Mouse (Mus musculus): Measurements from ENCODE around the gene Lysmd2.

Lysmd2 gene

DNA sequence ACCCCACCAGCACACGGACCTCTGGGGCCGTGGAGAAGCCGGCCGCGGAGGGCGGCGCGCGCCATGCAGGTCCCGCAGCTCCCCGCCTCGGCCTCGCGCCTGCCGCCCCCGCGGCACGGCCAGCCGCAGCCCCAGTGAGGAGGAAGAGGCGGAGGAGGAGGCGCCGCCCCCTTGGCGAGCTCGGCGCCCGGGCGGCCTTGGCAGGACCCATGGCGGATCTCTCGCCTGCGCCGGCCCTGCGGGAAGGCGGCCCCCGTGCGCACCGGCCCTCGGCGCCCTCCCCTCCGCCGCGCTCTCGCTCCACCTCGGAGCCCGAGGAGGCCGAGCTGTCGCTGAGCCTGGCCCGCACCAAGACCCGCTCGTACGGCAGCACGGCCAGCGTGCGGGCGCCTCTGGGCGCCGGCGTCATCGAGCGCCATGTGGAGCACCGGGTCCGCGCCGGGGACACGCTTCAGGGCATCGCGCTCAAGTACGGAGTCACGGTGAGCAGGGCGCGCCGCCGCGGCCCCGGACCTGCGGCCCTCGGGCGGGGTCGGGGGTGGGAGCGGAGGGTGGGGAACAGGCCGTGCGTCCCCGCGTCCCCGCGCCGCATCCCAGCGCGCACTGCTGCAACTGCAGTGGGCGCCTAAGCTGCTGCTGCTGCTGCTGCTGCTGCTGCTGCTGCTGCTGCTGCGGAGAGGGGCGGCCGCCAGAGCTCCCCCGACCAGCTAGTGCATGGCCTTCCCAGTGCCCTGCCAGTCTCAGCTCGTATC is at the start of gene Lysmd2:
Gene Lysmd2 (plus strand): TSS at position 186 of the 752 bp plus-strand sequence.
- no peak for TF ChIP-seq GATA4 (IDR thresholded peaks at IDR 0.05; ENCODE audit: insufficient replicate concordance, low read length)

DNA sequence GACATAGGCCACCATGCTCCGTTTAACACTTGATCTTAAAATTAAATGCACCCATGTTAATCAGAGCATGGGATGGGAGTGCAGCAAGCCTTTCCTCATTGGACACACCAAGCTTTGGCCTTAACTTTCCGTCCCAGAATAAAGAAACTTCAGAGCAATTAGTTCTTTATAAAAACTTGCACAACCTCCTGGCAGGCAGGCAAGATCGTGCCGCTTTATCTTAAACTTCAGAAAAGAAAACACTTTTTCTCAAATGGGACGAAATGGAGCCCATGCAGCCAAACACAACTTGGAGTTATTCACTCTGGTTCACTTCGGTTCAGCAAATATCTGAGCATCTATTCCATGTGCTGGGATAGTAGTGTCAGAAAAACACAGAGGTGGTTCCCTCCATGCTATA is 46.2 kb upstream of the Lysmd2 start:
- no peak for TF ChIP-seq GATA4 (IDR thresholded peaks at IDR 0.05; ENCODE audit: insufficient replicate concordance, low read length)

DNA sequence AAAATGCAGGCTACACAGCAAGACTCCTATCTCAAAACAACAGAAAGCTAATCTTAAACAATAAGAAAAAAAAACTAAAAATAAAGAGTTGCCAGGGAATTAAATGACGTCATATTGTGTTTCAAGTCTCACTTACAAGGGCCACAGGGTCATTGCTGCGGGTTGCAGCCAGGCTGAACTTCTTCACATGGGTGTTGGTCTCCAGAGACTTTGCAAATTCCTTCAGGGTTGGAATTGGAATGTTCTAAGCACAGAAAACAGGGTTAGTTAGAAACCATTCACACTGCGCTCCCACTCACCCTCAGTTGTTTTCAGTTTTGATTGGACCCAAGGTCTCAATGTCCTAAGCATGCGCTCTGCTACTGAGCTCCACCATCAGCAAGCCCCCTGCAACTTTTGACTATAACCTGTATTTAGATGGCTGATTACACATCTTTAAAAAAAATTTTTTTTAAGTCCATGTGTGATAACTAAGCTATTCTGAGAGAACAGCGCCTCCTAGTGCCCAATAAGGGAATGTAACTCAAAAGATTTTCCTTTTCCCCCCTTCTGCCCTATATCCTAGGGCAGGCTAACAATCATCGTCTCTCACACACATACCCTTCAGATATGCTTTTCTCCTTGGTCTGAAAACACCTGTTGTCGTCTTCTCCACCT is 43.7 kb upstream of the Lysmd2 start:
- no peak for TF ChIP-seq GATA4 (IDR thresholded peaks at IDR 0.05; ENCODE audit: insufficient replicate concordance, low read length)

DNA sequence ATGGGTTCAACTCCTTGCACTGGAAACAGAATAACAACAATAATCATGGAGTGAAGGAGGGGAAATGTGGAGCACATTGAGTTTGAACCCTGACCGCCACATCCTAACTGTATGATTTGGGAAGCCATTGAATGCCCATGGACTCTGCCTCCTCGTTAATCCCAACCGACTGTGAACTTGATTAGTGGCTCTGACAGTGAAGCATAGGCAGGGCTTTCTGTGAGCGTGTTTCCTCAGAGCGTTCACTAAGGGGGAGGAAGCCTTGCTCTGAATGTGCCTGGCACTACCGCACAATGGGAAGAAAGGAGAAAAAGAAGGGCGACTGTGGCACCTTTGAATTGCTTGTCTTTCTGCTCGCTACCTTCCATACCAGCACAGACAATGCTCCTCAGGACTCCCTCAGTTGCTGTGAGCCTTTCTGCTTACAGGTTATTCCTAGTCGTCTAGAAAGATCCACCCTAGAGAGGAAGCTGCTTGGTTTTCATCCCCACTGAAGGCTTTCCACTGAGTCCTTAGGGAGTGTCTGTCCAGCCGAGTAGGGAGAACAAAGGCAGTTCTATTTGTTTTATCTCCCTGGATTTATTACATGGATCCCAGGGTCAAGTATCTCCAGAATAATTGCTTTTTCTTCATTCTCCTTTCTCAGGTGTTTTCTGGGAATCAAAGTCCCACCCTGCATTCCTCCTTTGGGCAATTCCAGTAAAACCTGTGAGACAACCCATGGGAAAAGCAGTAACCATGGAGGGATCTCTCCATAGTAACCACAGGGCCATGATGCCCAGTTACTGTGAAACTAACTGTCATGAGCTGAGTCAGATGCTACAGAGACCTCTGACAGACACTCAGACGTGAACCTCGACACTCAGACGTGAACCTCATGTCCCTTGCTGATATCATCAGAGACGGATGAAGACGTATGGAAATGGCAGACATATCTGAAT is 35.4 kb upstream of the Lysmd2 start:
- no peak for TF ChIP-seq GATA4 (IDR thresholded peaks at IDR 0.05; ENCODE audit: insufficient replicate concordance, low read length)

DNA sequence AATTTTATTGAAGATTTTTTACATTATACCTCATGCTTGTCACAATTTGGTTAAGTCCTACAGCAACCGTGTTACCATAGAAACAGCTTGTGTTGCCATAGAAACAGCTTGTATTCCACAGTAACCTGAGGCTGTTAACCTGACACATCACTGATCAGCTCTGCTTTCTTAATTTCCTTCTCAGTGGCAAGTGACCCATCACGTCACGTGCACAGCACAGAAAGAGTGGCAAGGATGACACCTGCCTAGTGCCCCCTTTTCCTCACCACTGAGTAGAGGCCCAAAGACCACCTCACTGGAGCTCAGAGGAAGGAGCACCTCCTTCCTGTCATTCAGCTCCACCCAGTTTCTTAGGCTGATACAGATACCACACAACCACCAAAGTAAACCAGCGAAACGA is 32.1 kb upstream of the Lysmd2 start:
- no peak for TF ChIP-seq GATA4 (IDR thresholded peaks at IDR 0.05; ENCODE audit: insufficient replicate concordance, low read length)

DNA sequence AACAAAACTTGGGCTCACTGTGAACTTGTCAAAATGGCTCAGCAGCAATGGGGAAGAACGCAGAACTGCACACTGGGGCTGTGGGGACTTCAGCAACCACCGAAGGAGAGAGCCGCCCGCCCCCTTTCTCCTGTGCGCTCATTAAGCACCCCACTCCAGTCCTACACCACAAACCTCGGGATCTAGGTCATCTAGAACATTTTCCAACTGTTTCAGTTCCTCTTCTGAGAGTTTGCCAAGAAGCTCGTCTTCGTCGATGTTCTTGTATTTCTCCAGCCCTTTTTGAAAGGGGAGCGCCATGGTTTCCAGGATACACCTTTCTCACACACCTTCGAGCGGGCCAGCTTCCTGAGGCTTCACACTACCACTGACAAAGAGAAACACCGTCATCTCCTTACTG is 28.5 kb upstream of the Lysmd2 start:
- no peak for TF ChIP-seq GATA4 (IDR thresholded peaks at IDR 0.05; ENCODE audit: insufficient replicate concordance, low read length)

DNA sequence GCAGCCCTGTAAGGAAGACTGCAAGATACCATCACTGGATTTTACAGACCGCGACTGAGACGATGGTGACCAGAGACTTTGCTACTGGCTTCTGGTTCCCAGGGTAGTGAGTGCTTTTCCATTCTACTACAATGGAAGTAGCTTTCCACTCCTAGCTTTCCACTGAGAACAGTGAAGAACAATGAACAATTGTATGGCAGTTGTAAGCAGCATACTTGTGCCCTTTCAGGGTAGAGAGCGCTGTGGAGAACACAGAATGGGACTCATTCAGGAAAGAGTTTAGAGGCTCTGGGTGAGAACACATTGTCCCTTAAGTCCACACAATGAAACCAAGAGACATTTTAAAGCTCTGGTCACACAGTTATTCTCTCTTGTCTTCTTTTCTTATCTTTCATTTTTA is 27.9 kb upstream of the Lysmd2 start:
- TF ChIP-seq GATA4 (IDR thresholded peaks at IDR 0.05; ENCODE audit: insufficient replicate concordance, low read length), result no peak

DNA sequence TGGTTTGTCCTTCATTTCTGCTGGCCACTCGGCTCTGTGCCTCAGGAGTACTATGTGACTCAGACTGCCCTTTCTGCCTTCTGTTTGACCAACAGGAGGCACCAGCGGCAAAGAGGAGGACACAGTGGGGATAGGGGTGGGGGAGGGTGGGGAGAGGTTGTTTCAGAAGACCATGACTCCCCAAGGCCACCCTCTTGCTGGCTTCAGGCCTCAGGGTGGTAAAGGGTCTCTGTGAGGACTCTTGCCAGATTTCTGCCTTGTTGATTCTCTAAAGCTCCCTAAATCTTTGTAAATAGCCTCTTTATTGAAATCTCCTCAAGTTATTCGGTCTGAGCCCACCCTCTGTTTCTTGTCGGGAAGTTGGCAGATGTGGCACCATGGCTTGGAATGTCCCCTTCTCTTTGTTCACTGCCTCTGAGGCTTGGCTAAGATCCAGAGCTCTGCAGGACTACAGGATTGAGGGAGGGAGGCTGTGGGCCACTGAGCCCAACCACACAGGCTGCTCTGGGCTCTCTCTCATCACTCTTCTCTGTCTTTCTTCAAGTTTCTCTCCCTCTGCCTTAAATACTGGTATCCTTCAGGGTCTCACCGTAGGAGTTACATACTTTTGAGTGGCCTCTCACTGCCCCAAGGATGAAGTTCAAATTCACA is 26.2 kb upstream of the Lysmd2 start:
- TF ChIP-seq GATA4 (IDR thresholded peaks at IDR 0.05; ENCODE audit: insufficient replicate concordance, low read length), result no peak

DNA sequence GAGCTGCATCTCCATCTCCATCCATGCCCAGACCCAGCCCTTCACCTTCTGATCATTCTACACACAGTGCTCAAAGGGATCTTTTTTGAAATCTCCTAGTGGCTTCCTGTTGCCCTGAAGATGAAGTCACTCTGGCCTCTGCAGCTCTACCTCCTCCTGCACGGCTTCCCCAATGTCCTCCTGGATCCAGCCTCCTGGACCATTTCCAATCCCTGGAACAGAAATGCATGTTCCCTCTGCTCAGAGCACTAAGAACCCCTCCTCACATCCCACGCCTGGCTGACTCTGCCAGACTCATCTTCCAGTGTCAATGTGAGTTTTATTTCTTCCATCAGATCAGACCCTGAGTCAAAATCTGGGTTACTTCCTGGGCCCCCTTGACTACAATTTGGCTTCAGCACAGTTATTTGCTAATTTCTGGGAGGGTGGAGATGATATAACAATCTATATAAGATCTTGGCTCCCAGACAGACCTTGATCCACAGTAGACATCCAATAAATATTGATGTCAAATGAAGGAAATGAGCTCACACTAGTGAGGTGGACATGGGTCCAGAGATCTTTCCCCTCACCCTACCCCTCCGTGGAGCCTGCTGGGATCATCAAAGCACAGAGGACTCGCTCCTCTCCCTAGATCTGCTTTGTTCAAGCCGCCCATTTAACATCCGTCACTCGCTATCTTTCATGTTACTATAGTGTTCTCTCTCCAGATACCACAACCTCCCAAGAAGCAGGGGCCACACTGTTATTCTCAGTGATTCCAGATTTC is 25.2 kb upstream of the Lysmd2 start:
- TF ChIP-seq GATA4 (IDR thresholded peaks at IDR 0.05; ENCODE audit: insufficient replicate concordance, low read length), result no peak

DNA sequence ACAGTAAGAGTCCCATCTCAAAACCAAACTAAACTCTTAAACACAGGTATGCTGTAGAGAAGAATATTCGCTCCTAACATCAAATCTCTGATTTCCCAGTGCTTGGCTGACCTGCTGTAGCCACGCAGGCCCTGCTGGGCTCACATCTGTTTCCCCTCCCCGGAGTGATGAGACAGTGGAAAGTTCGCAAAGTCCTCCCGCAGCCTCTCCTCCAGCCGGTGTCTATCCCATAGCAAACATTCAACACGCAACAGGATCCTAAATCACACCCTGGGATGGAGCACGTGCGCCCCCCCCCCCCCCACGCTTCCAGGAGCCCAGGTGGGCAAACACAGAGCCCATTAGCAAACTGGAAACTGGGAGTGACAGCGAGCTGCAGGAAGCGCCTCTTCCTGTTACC is 24.0 kb upstream of the Lysmd2 start:
- TF ChIP-seq GATA4 (IDR thresholded peaks at IDR 0.05; ENCODE audit: insufficient replicate concordance, low read length), result no peak

DNA sequence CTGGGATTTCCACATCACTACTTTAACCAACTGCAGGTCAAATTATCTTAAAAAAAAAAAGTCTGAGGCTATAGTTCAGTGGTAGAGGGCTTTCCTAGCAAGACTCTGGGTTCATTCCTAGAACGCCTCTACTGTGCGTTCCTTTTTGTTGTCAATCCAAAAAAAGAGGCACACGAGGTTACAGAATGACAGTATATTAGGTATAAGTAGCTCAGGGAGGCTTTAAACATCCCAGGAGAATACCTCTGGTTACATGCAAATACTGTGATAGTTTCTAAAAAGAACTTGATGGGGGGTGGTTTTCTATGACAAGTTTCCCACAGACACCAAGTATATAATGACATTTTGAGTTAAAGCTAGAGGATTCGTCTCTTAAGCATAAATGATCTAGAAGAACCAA is 18.0 kb upstream of the Lysmd2 start:
- no peak for TF ChIP-seq GATA4 (IDR thresholded peaks at IDR 0.05; ENCODE audit: insufficient replicate concordance, low read length)

DNA sequence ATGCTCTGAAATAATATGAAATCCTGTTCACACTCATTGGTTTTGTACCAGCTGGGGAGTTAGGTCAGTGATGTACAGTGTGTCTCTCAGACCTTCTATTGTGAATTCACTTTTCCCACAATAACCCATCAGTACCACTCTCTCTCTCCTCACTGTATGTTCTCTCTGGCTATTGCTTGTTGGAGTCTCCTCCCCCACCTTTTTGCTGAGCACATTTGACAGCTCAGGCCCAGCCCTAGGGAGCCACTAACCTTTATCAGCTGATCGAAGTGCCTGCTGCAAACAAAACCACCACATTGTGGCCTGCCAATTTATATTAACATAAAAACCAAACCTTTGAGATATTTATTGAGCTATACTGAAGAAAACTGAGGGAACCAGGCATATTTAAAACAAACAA is 16.0 kb upstream of the Lysmd2 start:
- no peak for TF ChIP-seq GATA4 (IDR thresholded peaks at IDR 0.05; ENCODE audit: insufficient replicate concordance, low read length)

DNA sequence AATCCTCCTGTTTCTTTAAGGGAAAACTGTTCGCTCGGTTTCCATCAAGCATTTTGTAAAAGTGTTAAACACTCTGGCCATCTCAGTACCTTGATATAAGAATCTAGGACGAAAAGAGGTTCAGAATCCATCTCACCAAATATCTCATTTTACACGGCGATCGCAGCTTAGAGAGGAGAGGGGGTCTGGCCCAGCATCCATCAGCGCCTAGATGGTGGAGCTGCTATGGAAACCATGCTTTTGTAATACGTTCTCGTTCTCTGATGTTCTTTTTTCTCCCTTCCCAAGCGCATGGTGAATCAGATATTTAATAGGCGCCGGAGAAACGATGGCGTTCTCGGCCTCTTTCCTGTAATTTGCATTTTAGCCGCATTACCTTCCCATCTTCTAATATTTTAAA is 15.6 kb upstream of the Lysmd2 start:
- no peak for TF ChIP-seq GATA4 (IDR thresholded peaks at IDR 0.05; ENCODE audit: insufficient replicate concordance, low read length)
